Mouse (Mus musculus): ENCODE data around the gene Acta1.

Acta1 gene

GRCm38 (mm10) chr8:123882412-123882811, 12.1 kb downstream of the Acta1 start:
- DNase-seq, result no peak

- no peak for DNase-seq
Observed at GRCm38 (mm10) chr8:123880821-123881350, 13.7 kb downstream of the Acta1 start.

- peak; percentile 75 for DNase-seq
Observed at GRCm38 (mm10) chr8:123880271-123880670, 14.3 kb downstream of the Acta1 start.

GRCm38 (mm10) chr8:123877865-123878264, 16.7 kb downstream of the Acta1 start:
- no peak for DNase-seq

GRCm38 (mm10) chr8:123874324-123874723, 20.2 kb downstream of the Acta1 start:
- peak; percentile 59 for DNase-seq

GRCm38 (mm10) chr8:123873364-123873763, 21.2 kb downstream of the Acta1 start:
- no peak for DNase-seq

- no peak for DNase-seq
Observed at GRCm38 (mm10) chr8:123872048-123872447, 22.5 kb downstream of the Acta1 start.

- DNase-seq, result no peak
Observed at GRCm38 (mm10) chr8:123866971-123867370, 27.6 kb downstream of the Acta1 start.

- no peak for DNase-seq
Observed at GRCm38 (mm10) chr8:123865786-123866185, 28.8 kb downstream of the Acta1 start.

GRCm38 (mm10) chr8:123860386-123860785, 34.2 kb downstream of the Acta1 start:
- DNase-seq, result no peak

- peak; percentile 79 for DNase-seq
Observed at GRCm38 (mm10) chr8:123859648-123860259, 34.8 kb downstream of the Acta1 start, which contains the start of gene Ccsap. TSS of gene Ccsap (minus strand) at chr8:123860209.

GRCm38 (mm10) chr8:123858941-123859647, 35.5 kb downstream of the Acta1 start:
- DNase-seq, result peak; percentile 92

- DNase-seq, result no peak
Observed at GRCm38 (mm10) chr8:123858574-123858940, 36.0 kb downstream of the Acta1 start.

GRCm38 (mm10) chr8:123857361-123857760, 37.2 kb downstream of the Acta1 start:
- no peak for DNase-seq

GRCm38 (mm10) chr8:123854733-123855475, 39.6 kb downstream of the Acta1 start:
- no peak for DNase-seq

- DNase-seq, result no peak
Observed at GRCm38 (mm10) chr8:123854252-123854651, 40.3 kb downstream of the Acta1 start.

GRCm38 (mm10) chr8:123851590-123851989, 43.0 kb downstream of the Acta1 start:
- no peak for DNase-seq

- DNase-seq, result no peak
Observed at GRCm38 (mm10) chr8:123849352-123849751, 45.2 kb downstream of the Acta1 start.

GRCm38 (mm10) chr8:123847546-123847945, 47.0 kb downstream of the Acta1 start:
- DNase-seq, result no peak

GRCm38 (mm10) chr8:123846509-123846908, 48.0 kb downstream of the Acta1 start:
- no peak for DNase-seq

GRCm38 (mm10) chr8:123845991-123846390, 48.6 kb downstream of the Acta1 start:
- no peak for DNase-seq

GRCm38 (mm10) chr8:123845114-123845513, 49.4 kb downstream of the Acta1 start:
- no peak for DNase-seq

GRCm38 (mm10) chr8:123844341-123844740, 50.2 kb downstream of the Acta1 start:
- DNase-seq, result no peak

- DNase-seq, result no peak
Observed at GRCm38 (mm10) chr8:123842086-123842485, 52.5 kb downstream of the Acta1 start.
